Mouse (Mus musculus) embryo, embryonic 10.5 days (tissue): ENCODE data around the gene Rpp30.

Experiments
- DNase-seq: peaks from one replicate; pipeline ENCODE4 v3.0.0-alpha.2; 2015; ENCODE audit warnings: low spot score

Gene Rpp30

DNA sequence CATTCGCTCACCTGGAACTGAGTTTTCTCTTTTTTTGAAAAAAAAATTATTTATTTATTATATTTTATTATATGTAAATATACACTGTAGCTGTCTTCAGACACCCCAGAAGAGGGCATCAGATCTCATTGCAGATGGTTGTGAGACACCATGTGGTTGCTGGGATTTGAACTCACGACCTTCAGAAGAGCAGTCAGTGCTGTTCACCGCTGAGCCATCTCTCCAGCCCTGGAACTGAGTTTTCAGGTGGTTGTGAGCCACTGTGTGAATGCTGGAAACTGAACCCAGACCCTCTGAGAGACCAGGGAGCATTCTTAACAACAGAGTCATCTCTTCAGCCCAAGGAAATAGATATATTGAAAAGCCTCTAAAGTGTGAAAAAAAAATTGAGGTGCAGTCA is 44.9 kb downstream of the Rpp30 start:
- DNase-seq: no peak

DNA sequence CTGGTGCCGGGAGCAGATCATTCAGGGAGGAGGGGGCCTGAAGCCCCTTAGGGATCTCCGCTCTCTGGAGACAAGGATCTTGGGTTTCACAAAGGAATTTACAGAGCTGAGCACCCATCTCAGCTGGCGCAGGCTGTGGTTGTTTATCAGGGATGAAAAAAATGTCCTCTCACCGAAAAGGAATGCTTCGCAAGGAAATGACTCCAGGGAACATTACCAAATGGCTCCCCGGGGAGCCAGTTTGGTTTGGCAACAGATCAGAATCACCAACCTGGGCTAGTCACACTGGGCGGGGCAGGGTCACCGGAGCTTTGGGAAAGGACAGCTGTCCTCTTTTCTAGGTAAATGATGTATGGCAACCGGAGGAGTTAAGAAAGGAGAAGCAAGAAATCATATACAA is 45.7 kb downstream of the Rpp30 start:
- DNase-seq: no peak

DNA sequence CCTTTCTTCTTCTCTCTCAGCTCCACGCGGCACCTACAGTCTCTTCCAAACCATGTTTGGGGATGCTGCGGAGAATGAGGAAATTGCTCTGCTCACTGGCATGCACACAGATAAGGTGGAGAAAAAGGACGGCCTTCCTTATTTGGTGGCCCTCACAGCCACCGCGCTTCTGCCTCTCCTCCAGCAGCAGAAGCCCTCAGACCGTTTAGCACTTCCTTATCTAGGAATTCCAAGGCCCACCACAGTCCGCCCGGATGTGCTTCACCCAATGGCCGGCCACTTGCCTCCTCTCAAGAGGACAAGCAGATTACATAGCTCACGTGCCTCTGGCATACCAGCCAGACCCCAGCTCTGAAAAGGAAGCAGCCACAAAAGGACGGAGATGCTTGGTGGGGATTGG is 46.1 kb downstream of the Rpp30 start:
- DNase-seq: no peak

DNA sequence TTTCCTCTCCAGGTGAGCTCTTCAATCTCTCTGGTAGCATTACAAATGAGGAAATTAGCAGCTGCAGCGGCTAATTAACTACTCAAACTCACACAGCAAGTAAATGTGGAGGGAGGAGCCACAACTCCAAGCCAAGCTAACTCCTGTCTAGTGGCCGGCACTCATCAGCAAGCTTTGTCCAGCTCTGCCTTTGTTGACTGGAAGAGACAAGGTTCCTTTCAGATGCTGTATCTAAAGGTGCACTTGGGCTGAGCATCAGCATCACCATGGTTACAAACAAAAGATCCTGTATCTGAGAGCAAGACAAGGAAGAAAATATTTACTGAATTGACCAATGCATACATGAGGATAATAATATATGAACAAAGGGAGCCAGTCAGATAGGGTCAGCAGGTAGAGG is 46.7 kb downstream of the Rpp30 start:
- no peak for DNase-seq

- no peak for DNase-seq
Observed at GRCm38 (mm10) chr19:36131990-36132389, 48.5 kb downstream of the Rpp30 start.

GRCm38 (mm10) chr19:36133064-36133463 is 49.5 kb downstream of the Rpp30 start:
- DNase-seq: no peak

- DNase-seq: no peak
Observed at GRCm38 (mm10) chr19:36133731-36134130, 50.2 kb downstream of the Rpp30 start.

- no peak for DNase-seq
Observed at GRCm38 (mm10) chr19:36143571-36143970, 60.1 kb downstream of the Rpp30 start.

GRCm38 (mm10) chr19:36148578-36148977 is 65.1 kb downstream of the Rpp30 start:
- no peak for DNase-seq

DNA sequence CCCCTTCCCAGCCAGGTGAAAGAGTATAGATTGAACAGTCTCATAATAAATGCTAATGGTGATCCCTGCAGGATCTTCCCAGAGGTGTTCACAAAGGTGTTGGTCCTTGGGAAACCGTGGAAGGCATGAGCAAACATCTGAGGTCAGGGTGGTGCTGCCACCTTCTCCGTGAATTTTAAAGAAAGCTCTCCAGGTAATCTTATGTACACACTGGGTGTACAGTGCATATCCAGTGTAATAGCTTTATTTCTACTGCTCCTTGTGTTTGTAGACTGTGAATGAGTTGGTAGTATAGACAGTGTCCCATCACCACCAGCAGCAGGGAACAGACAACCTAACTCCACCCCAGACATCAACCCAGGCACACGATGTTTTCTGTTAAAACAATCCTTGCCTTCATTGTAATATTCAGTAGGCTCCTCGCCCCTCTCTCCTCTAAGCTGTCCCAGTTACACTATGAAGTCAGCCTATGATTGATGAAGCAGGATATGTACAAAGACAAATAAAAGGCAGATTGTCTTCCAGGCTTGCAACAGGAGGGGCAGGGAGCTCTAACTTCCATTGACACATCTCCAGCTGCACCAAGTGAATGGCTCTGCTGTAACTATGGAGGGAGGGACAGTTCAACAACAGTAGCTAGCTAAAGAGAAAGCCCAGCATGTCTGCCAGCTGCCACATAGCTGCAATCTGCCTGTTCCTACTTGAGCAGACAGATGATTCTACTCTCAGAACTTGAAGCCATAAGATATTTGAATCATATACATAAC is 66.9 kb downstream of the Rpp30 start:
- DNase-seq: no peak
